Mouse (Mus musculus) adrenal gland, adult 2 months (tissue): ENCODE data around the gene Galr2. TPM values are rescaled to one million over a fixed set of nuclear protein-coding genes. Genes with fewer than 3 reads are reported as not detected.

Source experiments
- DNase-seq: peaks from one replicate; pipeline ENCODE4 v3.0.0; 2021
- polyA plus RNA-seq: library from polyadenylated mRNA; depleted of rRNA; stranded (reverse); fragments of >200 nt; gene quantifications from 2 replicates; pipeline ENCODE4 v1.2.3, GENCODE M21; 2012; rRNA removed
- total RNA-seq, 2 experiments: library from RNA; stranded (reverse); gene quantifications; 2 replicates each; pipeline ENCODE4 v1.2.3; 2021

The Galr2 gene
- total and polyA plus RNA-seq, 3 experiments, result 0.24 to 0.90 TPM; not detected in 1

DNA sequence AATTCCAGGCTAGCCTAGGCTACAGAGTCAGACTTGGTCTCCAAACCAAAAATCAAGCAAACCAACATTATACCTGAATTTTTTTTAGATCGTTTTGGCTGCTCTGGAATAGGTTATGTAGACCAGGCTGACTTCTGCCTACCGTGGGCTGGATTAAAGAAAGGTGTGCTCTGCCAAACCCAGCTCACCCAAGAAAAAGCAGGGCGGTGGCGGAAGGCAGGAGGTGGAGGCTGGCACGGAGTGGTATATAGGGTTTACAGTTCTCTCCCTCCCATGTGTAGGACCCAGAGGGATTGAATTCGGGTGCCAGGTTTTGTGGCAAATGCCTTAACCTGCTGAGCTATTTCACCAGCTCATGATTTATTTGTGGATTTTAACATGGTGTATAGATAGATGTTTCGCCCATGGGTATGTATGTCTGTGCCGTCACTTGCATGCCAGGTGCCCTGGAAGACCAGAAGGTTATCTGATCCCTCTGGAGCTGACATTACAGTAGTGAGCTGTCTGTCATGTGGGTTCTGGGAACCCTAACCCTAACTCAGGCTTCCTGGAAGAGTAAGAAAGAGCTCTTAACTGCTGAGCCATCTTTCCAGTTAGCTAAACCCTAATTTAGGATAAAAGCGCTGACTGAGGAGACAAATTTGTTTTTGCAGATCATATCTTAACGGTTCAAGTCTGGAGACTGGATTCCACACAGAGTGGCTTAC, 26.4 kb downstream of the Galr2 start, which contains the start of gene Exoc7:
Gene Exoc7 (minus strand): TSS at position 215 of the 707 bp plus-strand sequence.
- no peak for DNase-seq

DNA sequence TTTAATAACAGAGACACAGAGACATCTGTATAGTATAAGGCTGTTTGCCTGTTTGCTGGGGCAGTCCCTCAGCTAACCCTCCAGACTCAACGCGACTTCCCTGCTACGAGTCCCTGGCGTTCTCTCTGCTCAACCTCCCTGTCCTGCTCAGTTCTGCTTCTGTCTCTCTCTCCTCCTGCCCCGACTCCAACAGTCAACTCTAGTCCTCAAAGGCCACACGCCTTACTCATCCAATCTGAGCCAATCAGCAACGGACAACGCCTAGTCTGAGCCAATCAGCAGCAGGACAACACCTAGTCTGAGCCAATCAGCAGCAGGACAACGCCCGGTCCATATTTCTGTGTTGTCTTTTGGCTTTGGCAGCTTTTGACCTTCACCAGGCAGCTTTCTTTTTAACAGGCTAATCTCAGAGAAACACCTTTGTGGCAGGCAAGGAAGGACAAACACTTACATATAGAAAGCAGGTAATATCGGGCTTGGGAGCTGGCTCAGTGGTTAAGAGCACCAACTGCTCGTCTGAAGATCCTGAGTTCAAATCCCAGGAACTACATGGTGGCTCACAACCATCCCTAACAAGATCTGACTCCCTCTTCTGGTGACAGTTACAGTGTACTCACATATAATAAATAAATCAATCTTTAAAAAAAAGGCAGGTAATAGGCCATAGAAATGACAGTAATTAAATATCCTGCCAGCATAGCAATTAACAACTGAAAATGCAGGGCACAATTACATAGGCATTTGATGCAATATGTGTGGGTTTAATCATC, 27.2 kb downstream of the Galr2 start:
- no peak for DNase-seq

DNA sequence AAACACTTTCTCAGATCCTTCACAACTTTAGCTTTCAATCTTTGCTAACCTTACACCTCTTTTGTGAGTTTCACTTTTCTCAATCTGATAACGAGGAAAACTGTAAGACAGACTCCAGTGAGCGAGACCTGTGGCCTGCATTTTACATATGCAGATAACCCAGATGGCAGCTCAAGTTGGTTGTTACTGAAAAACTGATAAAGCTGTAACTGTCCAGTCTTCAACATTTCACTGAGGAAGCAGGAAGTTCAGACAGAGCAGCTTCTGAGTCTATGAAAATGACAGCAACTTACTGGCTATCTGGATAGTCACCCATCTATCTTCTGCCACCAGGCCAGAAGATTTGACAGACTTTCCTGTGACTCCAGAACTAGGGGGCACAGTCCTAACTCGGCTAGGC, 28.9 kb downstream of the Galr2 start:
- no peak for DNase-seq

- DNase-seq, result no peak
These were observed 30.4 kb downstream of the Galr2 start for GRCm38 (mm10) chr11:116311169-116311568.

DNA sequence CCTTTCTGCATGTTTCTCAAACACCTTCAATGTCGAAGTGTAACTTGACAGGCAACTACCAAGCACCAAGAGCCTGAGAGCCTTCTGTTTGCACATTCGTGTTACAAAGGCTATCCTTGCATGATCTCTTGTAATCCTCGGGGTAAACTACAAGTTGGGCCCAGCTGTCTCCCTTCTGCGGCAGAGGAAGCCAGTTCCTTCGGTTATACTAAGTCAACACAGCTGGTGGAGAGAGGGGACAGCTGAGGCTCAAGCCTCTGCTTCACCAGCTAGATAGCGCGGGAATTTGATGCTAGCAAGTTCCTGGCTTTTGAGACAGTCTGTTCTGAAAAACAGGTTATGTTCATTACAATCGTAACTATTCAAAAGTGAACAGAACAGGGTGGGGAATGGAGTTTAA, 31.6 kb downstream of the Galr2 start:
- no peak for DNase-seq

DNA sequence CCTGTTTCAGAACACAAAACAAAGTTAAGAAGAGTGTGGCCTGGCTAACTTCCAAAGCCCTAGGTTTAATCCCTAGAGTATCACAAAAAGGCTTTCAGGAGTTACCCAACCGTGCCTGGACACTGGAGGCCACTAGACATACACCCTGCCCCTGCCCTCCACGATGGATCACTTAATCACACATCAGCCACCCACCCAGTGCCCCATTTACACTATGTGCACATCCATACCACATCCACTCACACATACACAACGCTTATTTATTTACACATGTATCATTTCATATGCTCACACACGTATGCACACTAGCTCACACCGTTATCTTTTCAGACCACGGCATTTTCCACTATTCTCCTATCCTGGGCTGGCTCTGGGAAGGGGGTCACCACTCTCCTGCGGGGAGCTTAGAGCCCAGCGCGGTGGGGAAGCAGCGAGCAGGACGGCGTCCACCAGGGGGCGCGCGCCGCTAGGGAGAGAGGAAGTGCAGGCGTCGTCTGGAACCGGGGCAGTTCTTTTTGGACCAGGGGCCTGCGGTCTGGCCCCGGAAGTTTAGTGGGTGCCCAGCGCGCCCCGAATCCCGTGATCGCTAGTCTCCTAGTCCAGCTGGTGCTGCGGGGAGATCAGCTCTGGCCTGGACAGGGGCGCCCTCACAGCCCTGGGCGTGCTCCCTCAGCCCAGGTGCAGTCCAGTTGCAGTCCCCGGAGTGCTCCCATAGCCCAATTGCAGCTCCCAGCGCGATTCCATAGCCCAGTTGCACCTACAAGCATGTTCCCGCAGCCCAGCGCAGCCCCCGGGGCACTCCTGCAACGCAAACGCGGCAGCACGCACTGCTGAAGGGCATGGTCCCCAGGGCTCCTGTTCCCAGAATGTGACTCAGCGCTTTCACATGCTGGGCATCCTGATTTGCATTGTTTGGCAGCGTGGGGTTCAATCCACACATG, 38.2 kb downstream of the Galr2 start:
- DNase-seq, result peak; percentile 89

- no peak for DNase-seq
These were observed 46.3 kb downstream of the Galr2 start for GRCm38 (mm10) chr11:116326963-116327603.

GRCm38 (mm10) chr11:116329314-116330210, 48.8 kb downstream of the Galr2 start:
- DNase-seq, result no peak

- no peak for DNase-seq
These were observed 49.4 kb downstream of the Galr2 start for GRCm38 (mm10) chr11:116330211-116330518.

GRCm38 (mm10) chr11:116332232-116332982, 51.7 kb downstream of the Galr2 start:
- no peak for DNase-seq

DNA sequence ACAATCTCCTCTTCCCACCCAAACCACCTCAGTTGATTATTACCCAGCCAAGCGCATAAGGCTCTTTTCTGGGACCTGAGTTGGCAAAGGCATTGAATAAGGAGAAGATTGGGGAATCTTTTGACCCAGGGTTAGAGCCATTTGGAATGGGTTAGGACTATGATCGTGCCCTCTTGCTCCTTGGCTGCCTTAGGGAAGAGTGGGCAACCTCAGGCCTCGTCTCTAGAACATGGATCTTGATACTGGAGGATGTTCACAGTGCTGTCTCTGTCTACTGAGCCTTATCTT, 52.2 kb downstream of the Galr2 start:
- no peak for DNase-seq

Other genes starting within 250 kb of the Galr2 start
- 1 to 10 TPM in 1 of 2 experiments, under 1 TPM in 1; 0.83 to 1.0 TPM for gene Unc13d, start 203.0 kb upstream of the Galr2 start, total RNA-seq
- 2.3 and 3.4 TPM in 2 replicates for gene Unc13d, start 203.0 kb upstream of the Galr2 start, polyA plus RNA-seq
- 100 to 1,000 TPM; 165 to 185 TPM for gene Wbp2, start 193.9 kb upstream of the Galr2 start, total RNA-seq
- 517 and 528 TPM in 2 replicates for gene Wbp2, start 193.9 kb upstream of the Galr2 start, polyA plus RNA-seq
- gene Trim47, start 153.7 kb upstream of the Galr2 start, total RNA-seq, result 10 to 100 TPM; 10.3 to 17.9 TPM
- 49.1 and 68.9 TPM in 2 replicates for gene Trim47, start 153.7 kb upstream of the Galr2 start, polyA plus RNA-seq
- gene Trim65, start 149.8 kb upstream of the Galr2 start, total RNA-seq, result 10 to 100 TPM in 1 of 2 experiments, 1 to 10 TPM in 1; 9.5 to 11.8 TPM
- 15.9 and 16.0 TPM in 2 replicates for gene Trim65, start 149.8 kb upstream of the Galr2 start, polyA plus RNA-seq
- 100 to 1,000 TPM; 102 to 108 TPM for gene Mrpl38, start 142.1 kb upstream of the Galr2 start, total RNA-seq
- 134 and 167 TPM in 2 replicates for gene Mrpl38, start 142.1 kb upstream of the Galr2 start, polyA plus RNA-seq
- 10 to 100 TPM; 30.4 to 37.8 TPM for gene Fbf1, start 112.8 kb upstream of the Galr2 start, total RNA-seq
- gene Fbf1, start 112.8 kb upstream of the Galr2 start, polyA plus RNA-seq, result 19.5 and 21.4 TPM in 2 replicates
- 10 to 100 TPM; 24.7 to 27.3 TPM for gene Ten1, start 82.1 kb upstream of the Galr2 start, total RNA-seq
- 15.0 and 16.2 TPM in 2 replicates for gene Ten1, start 82.1 kb upstream of the Galr2 start, polyA plus RNA-seq
- 100 to 1,000 TPM; 225 TPM for gene Acox1, start 81.9 kb upstream of the Galr2 start, total RNA-seq
- 64.1 and 67.5 TPM in 2 replicates for gene Acox1, start 81.9 kb upstream of the Galr2 start, polyA plus RNA-seq
- 1 to 10 TPM in 1 of 2 experiments, under 1 TPM in 1; 0.43 to 1.8 TPM for gene Evpl, start 42.9 kb upstream of the Galr2 start, total RNA-seq
- gene Evpl, start 42.9 kb upstream of the Galr2 start, polyA plus RNA-seq, result 0.49 and 0.57 TPM in 2 replicates
- 10 to 100 TPM; 70.0 to 77.0 TPM for gene Srp68, start 6.7 kb upstream of the Galr2 start, total RNA-seq
- 21.4 and 27.6 TPM in 2 replicates for gene Srp68, start 6.7 kb upstream of the Galr2 start, polyA plus RNA-seq
- gene Exoc7, start 26.3 kb downstream of the Galr2 start, total RNA-seq, result 10 to 100 TPM; 64.9 to 67.6 TPM
- 21.8 and 26.7 TPM in 2 replicates for gene Exoc7, start 26.3 kb downstream of the Galr2 start, polyA plus RNA-seq
- gene Foxj1, start 54.5 kb downstream of the Galr2 start, total RNA-seq, result under 1 TPM in 1 of 2 experiments, not detected in 1; 0.14 TPM
- gene Foxj1, start 54.5 kb downstream of the Galr2 start, polyA plus RNA-seq, result 0.19 and 0.26 TPM in 2 replicates
- 1 to 10 TPM; 6.8 to 7.2 TPM for gene Rnf157, start 132.1 kb downstream of the Galr2 start, total RNA-seq
- gene Rnf157, start 132.1 kb downstream of the Galr2 start, polyA plus RNA-seq, result 4.6 and 5.5 TPM in 2 replicates
- gene Ubald2, start 153.2 kb downstream of the Galr2 start, total RNA-seq, result 10 to 100 TPM; 16.3 to 35.2 TPM
- gene Ubald2, start 153.2 kb downstream of the Galr2 start, polyA plus RNA-seq, result 119 and 158 TPM in 2 replicates
- gene Qrich2, start 185.3 kb downstream of the Galr2 start, total RNA-seq, result not detected
- gene Qrich2, start 185.3 kb downstream of the Galr2 start, polyA plus RNA-seq, result 0.06 TPM in 1 of 2 replicates, not detected in the other
- 10 to 100 TPM; 76.0 to 85.0 TPM for gene Prpsap1, start 213.3 kb downstream of the Galr2 start, total RNA-seq
- gene Prpsap1, start 213.3 kb downstream of the Galr2 start, polyA plus RNA-seq, result 223 and 257 TPM in 2 replicates
- gene Sphk1, start 250.0 kb downstream of the Galr2 start, total RNA-seq, result 1 to 10 TPM; 2.4 to 2.6 TPM
- 3.7 and 4.1 TPM in 2 replicates for gene Sphk1, start 250.0 kb downstream of the Galr2 start, polyA plus RNA-seq